Mouse (Mus musculus): Measurements from ENCODE around the gene Gcnt2.

DNA sequence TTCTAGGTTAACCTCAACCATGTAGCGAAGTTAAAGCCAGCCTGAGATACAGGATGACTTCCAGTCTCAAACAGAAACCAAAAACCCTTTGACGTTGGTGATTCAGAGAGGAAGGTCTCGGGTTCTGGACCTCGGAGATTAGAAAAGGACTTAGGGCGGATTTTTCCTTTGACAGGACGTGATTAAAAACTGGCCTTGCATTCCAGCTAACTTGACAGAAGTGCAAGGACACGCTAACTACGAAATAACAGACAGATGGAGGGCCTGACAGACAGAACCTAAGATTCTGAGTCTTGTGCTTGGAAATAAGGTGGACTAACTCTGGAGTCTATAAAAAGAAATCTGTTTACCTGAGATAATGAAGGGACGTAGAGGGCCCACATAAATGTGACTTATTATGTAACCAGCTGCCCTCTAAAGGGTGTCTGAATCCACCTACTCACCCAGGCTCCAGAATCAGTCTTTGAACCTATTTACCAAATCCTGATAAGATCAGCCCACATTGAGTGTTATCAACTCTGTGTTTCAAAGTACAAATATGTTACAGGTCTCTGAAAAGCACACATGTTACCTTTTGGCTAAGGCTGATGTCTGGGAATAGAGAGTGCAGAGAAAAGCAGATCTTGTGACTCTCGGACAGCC, 18.3 kb upstream of the Gcnt2 start:
- TF ChIP-seq TAL1 (IDR thresholded peaks at IDR 0.05; ENCODE audit: low read length) (no peak), GATA1 (IDR thresholded peaks at IDR 0.05; ENCODE audit: low read length) (no peak)

Measured in erythroblast, embryonic 14.5 days (primary cell).